Mouse (Mus musculus) cerebellum, adult 9-11 months (tissue): ENCODE measurements around the gene Lrrc1.

Experiments used
- DNase-seq: peaks from one replicate; pipeline ENCODE4 v3.0.0; 2022

The Lrrc1 gene

GRCm38 (mm10) chr9:77420200-77420585 is 124.5 kb downstream of the Lrrc1 start:
- DNase-seq = no peak

- no peak for DNase-seq
These were observed 125.0 kb downstream of the Lrrc1 start for GRCm38 (mm10) chr9:77419501-77420199.

- no peak for DNase-seq
These were observed 125.9 kb downstream of the Lrrc1 start for GRCm38 (mm10) chr9:77418800-77419199.

- DNase-seq = no peak
These were observed 128.2 kb downstream of the Lrrc1 start for GRCm38 (mm10) chr9:77416486-77416885.

GRCm38 (mm10) chr9:77416002-77416401 is 128.7 kb downstream of the Lrrc1 start:
- no peak for DNase-seq

GRCm38 (mm10) chr9:77411830-77412425 is 132.7 kb downstream of the Lrrc1 start:
- DNase-seq = no peak

- DNase-seq = no peak
These were observed 133.7 kb downstream of the Lrrc1 start for GRCm38 (mm10) chr9:77410968-77411367.

- DNase-seq = no peak
These were observed 134.1 kb downstream of the Lrrc1 start for GRCm38 (mm10) chr9:77410524-77410923.

- no peak for DNase-seq
These were observed 136.5 kb downstream of the Lrrc1 start for GRCm38 (mm10) chr9:77408053-77408603.

GRCm38 (mm10) chr9:77406906-77407305 is 137.8 kb downstream of the Lrrc1 start:
- no peak for DNase-seq

- DNase-seq = no peak
These were observed 140.2 kb downstream of the Lrrc1 start for GRCm38 (mm10) chr9:77404458-77404857.

- DNase-seq = no peak
These were observed 140.7 kb downstream of the Lrrc1 start for GRCm38 (mm10) chr9:77403961-77404360.

- no peak for DNase-seq
These were observed 141.7 kb downstream of the Lrrc1 start for GRCm38 (mm10) chr9:77402971-77403370.

- DNase-seq = no peak
These were observed 144.9 kb downstream of the Lrrc1 start for GRCm38 (mm10) chr9:77399801-77400200.

GRCm38 (mm10) chr9:77398856-77399631 is 145.6 kb downstream of the Lrrc1 start:
- no peak for DNase-seq

GRCm38 (mm10) chr9:77397027-77397426 is 147.6 kb downstream of the Lrrc1 start:
- DNase-seq = no peak

GRCm38 (mm10) chr9:77391248-77391647 is 153.4 kb downstream of the Lrrc1 start:
- no peak for DNase-seq

- no peak for DNase-seq
These were observed 155.7 kb downstream of the Lrrc1 start for GRCm38 (mm10) chr9:77388956-77389355.

- no peak for DNase-seq
These were observed 157.9 kb downstream of the Lrrc1 start for GRCm38 (mm10) chr9:77386751-77387150.

GRCm38 (mm10) chr9:77385611-77386010 is 159.1 kb downstream of the Lrrc1 start:
- no peak for DNase-seq

- no peak for DNase-seq
These were observed 160.0 kb downstream of the Lrrc1 start for GRCm38 (mm10) chr9:77384651-77385050.

- DNase-seq = no peak
These were observed 160.7 kb downstream of the Lrrc1 start for GRCm38 (mm10) chr9:77383951-77384350.

- no peak for DNase-seq
These were observed 162.2 kb downstream of the Lrrc1 start for GRCm38 (mm10) chr9:77382514-77382913.

GRCm38 (mm10) chr9:77381565-77381964 is 163.1 kb downstream of the Lrrc1 start:
- peak; percentile 11 for DNase-seq
